Mouse (Mus musculus): ENCODE measurements around the gene Cnih2.
A peak's percentile ranks its signal among the peaks of the same experiment; 100 is the strongest.

Cnih2 gene

DNA sequence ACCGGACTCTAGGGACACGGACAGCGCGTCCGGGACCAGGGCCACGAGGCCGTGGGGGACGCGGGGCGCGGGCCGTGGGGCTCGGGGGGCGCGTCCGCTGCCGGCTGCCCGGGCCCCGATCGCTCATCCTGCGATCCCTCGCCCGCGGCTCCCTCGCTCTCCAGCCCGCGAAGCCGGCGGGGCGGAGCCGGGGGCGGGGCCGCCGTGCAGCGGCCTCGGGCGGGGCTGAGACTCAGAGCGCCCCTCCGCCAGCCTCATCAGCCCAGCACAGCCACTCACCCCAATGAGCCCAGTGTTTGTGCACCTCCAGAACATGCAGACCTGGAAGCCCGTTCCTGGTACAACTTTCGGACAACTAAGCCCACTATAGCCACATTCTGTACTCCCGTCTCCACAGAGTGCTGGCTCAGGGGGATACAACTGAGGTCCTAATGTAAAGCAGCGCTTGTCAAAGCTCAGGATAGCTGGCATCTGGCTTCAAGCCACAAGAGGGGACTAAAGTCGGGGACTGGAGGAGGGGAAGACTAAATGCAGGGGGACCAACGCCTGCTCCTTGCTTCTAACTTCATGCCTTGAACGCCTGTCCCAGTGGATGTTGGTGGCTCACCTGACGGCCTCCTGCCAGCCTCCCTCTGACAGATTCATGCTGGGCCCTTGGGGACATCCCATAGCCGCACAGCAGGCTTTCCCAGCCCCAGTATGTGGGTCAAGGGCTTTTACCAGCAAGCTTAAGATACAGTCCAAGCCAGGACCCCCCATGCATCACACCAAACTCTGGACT is at the start of gene Cnih2:
TSS of gene Cnih2 (minus strand) at position 159 of the 781 bp plus-strand sequence.
- no peak for DNase-seq (ENCODE audit: low spot score)

- peak; percentile 12 for DNase-seq (ENCODE audit: low spot score)
These were observed 41.3 kb upstream of the Cnih2 start for GRCm38 (mm10) chr19:5139640-5140039.

GRCm38 (mm10) chr19:5131237-5131636 is 32.9 kb upstream of the Cnih2 start:
- no peak for DNase-seq (ENCODE audit: low spot score)

- DNase-seq (ENCODE audit: low spot score): no peak
These were observed 31.4 kb upstream of the Cnih2 start for GRCm38 (mm10) chr19:5129770-5130169.

DNA sequence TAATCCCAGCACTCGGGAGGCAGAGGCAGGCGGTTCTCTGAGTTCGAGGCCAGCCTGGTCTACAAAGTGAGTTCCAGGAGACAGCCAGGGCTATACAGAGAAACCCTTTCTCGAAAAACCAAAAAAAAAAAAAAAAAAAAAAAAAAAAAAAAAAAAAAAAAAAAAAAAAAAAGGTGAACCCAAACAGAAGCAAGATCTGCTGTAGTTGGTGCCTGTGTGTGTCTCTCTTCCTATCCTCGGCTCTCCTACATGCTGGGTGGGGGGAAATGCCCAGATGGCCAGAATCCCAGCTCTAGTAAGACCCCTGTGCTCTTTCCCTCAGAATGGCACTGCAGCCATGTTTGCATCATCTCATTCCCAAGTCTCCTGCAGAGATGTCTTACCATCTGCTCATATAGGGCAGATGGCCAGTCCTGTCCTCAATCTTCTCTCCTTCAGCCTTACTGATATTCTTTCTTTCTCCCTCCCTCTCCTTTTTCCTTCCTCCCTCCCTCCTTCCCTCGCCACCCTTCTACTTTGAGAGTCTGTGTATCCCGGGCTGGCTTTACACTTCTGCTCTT is 25.8 kb upstream of the Cnih2 start:
- DNase-seq (ENCODE audit: low spot score): no peak

- no peak for DNase-seq (ENCODE audit: low spot score)
These were observed 24.9 kb upstream of the Cnih2 start for GRCm38 (mm10) chr19:5123241-5123640.

- DNase-seq (ENCODE audit: low spot score): no peak
These were observed 24.2 kb upstream of the Cnih2 start for GRCm38 (mm10) chr19:5122492-5122891.

DNA sequence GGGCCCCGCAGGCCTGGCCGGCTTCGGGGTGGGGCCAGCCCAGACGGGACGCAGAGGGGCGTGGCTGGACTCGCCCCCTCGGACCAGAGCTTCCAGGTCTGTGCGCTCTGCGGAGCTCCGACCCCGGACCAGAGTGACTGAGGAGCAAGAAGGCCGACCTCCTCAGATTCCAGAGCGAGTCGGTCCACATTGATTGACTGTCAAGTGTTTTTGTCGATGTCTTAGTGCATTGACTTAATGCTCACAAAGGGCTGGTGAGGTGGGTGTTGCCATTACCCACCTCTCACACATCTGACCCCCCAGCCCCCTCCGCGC is 20.0 kb upstream of the Cnih2 start, which contains the start of gene Klc2:
TSS of gene Klc2 (minus strand) at position 177 of the 315 bp plus-strand sequence.
- no peak for DNase-seq (ENCODE audit: low spot score)

- DNase-seq (ENCODE audit: low spot score): peak; percentile 66
These were observed 19.4 kb upstream of the Cnih2 start for GRCm38 (mm10) chr19:5117494-5118383.

- no peak for DNase-seq (ENCODE audit: low spot score)
These were observed 15.5 kb upstream of the Cnih2 start for GRCm38 (mm10) chr19:5113783-5114182.

GRCm38 (mm10) chr19:5109659-5110453 is 11.5 kb upstream of the Cnih2 start:
- no peak for DNase-seq (ENCODE audit: low spot score)

DNA sequence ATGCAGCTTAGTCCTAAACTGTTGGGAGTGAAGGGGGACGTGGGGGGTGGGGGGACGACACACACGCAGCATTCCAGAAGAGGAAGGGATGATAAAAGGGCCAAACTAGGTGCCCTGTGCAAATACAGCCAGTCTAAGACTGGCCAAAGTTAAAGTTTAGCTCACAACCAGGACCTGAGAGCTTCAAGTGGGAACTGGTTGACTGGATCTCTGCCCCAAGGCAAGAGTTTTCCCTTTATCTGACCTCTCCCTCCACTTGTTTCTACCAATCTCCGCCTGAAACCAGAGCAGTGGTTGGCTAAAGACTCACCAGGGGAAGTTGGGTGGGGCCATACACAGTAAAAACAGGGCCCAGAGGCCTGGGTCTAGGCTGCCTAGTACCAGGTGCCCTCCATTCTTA is 10.4 kb upstream of the Cnih2 start:
- no peak for DNase-seq (ENCODE audit: low spot score)

- no peak for DNase-seq (ENCODE audit: low spot score)
These were observed 9.9 kb upstream of the Cnih2 start for GRCm38 (mm10) chr19:5108271-5108575.

DNA sequence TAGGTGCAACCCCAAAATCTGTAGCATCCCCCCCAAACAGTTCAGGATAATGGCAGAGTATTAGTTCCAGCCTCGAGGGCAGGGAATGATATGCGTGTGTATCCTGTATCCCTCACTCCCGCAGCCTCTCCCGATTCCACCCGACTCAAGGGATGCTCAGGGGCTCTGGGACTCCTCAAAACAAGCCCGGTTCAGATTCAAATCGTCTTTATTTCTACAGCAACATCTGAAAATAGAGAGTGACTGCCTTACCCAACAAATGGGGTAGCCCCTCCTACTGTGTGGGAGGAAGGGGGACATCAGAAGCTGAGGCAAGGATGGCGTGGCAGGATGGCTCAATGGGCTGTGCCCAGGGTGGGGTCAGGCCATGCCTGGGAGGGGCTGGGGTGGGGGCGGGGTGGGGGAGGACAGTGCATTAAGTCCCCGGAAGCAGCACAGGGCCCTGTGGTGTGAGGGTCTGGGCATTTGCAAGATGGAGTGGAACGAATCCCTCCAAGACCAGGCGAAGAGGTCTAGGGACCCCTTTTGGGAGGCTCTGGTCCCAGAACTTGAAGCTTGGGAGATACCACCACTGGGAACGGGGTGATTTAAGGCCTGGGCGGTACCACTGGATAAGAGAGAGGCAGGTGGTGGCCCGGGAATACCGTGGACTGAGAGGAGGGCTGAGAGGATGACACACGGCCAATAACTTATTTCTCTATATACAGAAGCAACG is 9.4 kb upstream of the Cnih2 start:
- DNase-seq (ENCODE audit: low spot score): no peak

DNA sequence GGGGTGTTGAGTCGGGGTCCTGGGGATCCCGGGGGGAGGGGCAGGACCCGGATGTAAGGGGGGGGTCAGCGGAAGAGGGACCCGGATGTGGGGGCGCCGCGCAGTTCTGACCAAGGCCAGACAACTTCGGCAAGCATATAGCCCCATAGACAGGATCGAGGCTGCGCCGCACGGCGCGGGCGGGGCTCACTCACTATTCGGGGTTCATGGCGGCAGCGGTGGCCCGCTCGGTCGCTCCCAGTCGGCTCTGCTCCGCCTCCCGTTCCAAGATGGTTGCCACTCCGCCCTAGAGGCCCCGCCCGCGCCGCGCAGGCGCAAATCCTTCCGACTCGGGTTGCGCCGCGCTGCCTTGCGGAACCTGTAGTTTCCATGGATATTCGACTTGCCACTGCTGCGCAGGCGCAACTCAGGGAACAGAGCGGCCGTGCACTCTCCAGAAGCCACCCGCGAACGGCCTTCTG is 8.4 kb upstream of the Cnih2 start, which contains the start of gene Rab1b:
TSS of gene Rab1b (minus strand) at position 342 of the 461 bp plus-strand sequence.
- peak; percentile 97 for DNase-seq (ENCODE audit: low spot score)

- DNase-seq (ENCODE audit: low spot score): no peak
These were observed 7.8 kb upstream of the Cnih2 start for GRCm38 (mm10) chr19:5106074-5106473.

- DNase-seq (ENCODE audit: low spot score): no peak
These were observed 579 bp downstream of the Cnih2 start for GRCm38 (mm10) chr19:5097521-5098362.

- DNase-seq (ENCODE audit: low spot score): no peak
These were observed 2.3 kb downstream of the Cnih2 start for GRCm38 (mm10) chr19:5095887-5096474.

GRCm38 (mm10) chr19:5094746-5095417 is 3.4 kb downstream of the Cnih2 start:
- DNase-seq (ENCODE audit: low spot score): no peak
